Mouse (Mus musculus) right cerebral cortex, adult 2 months (tissue): ENCODE measurements around the gene Gm266.

Source experiments
- DNase-seq, 2 experiments: peaks; one replicate each; pipeline ENCODE4 v3.0.0; 2021 to 2022; ENCODE audit warnings: low spot score in 2 of 2

The Gm266 gene

GRCm38 (mm10) chr12:111454543-111455280, 30.9 kb downstream of the Gm266 start:
- no peak for DNase-seq

- no peak for DNase-seq
These were observed 31.6 kb downstream of the Gm266 start for GRCm38 (mm10) chr12:111454021-111454420.

GRCm38 (mm10) chr12:111451561-111451960, 34.1 kb downstream of the Gm266 start:
- DNase-seq, result no peak

- no peak for DNase-seq
These were observed 35.3 kb downstream of the Gm266 start for GRCm38 (mm10) chr12:111450359-111450758.

GRCm38 (mm10) chr12:111448931-111449705, 36.5 kb downstream of the Gm266 start:
- no peak for DNase-seq

- no peak for DNase-seq
These were observed 37.5 kb downstream of the Gm266 start for GRCm38 (mm10) chr12:111447898-111448760.

GRCm38 (mm10) chr12:111447350-111447749, 38.3 kb downstream of the Gm266 start:
- DNase-seq, result no peak

GRCm38 (mm10) chr12:111446745-111447144, 38.9 kb downstream of the Gm266 start:
- DNase-seq, result no peak

- DNase-seq, result no peak
These were observed 39.6 kb downstream of the Gm266 start for GRCm38 (mm10) chr12:111445890-111446613.

- DNase-seq, result no peak
These were observed 40.3 kb downstream of the Gm266 start for GRCm38 (mm10) chr12:111445161-111445889.

GRCm38 (mm10) chr12:111443921-111444831, 41.4 kb downstream of the Gm266 start:
- no peak for DNase-seq

GRCm38 (mm10) chr12:111443011-111443870, 42.4 kb downstream of the Gm266 start:
- DNase-seq, result no peak

GRCm38 (mm10) chr12:111442309-111443010, 43.2 kb downstream of the Gm266 start, which contains the start of gene Tnfaip2:
Gene Tnfaip2, plus strand, starts transcription at chr12:111442469.
- no peak for DNase-seq

- DNase-seq, result peak; percentile 49 to 55
These were observed 44.1 kb downstream of the Gm266 start for GRCm38 (mm10) chr12:111441523-111441922.

- DNase-seq, result no peak
These were observed 44.8 kb downstream of the Gm266 start for GRCm38 (mm10) chr12:111440701-111441373.

- DNase-seq, result no peak
These were observed 46.8 kb downstream of the Gm266 start for GRCm38 (mm10) chr12:111438850-111439249.

- DNase-seq, result no peak
These were observed 48.3 kb downstream of the Gm266 start for GRCm38 (mm10) chr12:111437222-111437900.
